Mouse (Mus musculus): ENCODE measurements around the gene Zdhhc7. TPM values are rescaled to one million over a fixed set of nuclear protein-coding genes. Genes with fewer than 3 reads are reported as not detected.

Gene Zdhhc7
- polyA plus RNA-seq, 1 experiment from 2014 or later = 19.5 TPM

- Histone ChIP-seq H3K9ac (ENCODE audit: low read length) (no peak overlapping the region), H3K4me3 (ENCODE audit: low read depth, low read length) (no peak overlapping the region), H3K4me2 (ENCODE audit: low read length) (no peak overlapping the region), H3K27me3 (replicated peaks; ENCODE audit: control insufficient read depth, insufficient read depth, low read length) (no peaks in the 10 kb centered on the region), H3K4me1 (ENCODE audit: control insufficient read depth, insufficient read depth, low read length) (no peaks in the 10 kb centered on the region), H3K9me3 (replicated peaks; ENCODE audit: control insufficient read depth, low read length) (no peaks in the 10 kb centered on the region), H3K27ac (ENCODE audit: low read depth, low read length) (no peak overlapping the region), H3K36me3 (ENCODE audit: control insufficient read depth, insufficient read depth, low read length) (no peaks in the 10 kb centered on the region)
- ATAC-seq (no peak), DNase-seq (ENCODE audit: low spot score) (no peak)
- 94% methylated on average over 4 of the region's 4 CpGs for WGBS
These were observed 49.4 kb downstream of the Zdhhc7 start for GRCm38 (mm10) chr8:120051908-120052307.

GRCm38 (mm10) chr8:120051006-120051405, 50.3 kb downstream of the Zdhhc7 start:
- Histone ChIP-seq H3K4me1 (ENCODE audit: control insufficient read depth, insufficient read depth, low read length) (no peaks in the 10 kb centered on the region), H3K27me3 (replicated peaks; ENCODE audit: control insufficient read depth, insufficient read depth, low read length) (no peaks in the 10 kb centered on the region), H3K36me3 (ENCODE audit: control insufficient read depth, insufficient read depth, low read length) (no peaks in the 10 kb centered on the region), H3K9ac (ENCODE audit: low read length) (no peak overlapping the region), H3K4me3 (ENCODE audit: low read depth, low read length) (no peak overlapping the region), H3K9me3 (replicated peaks; ENCODE audit: control insufficient read depth, low read length) (no peaks in the 10 kb centered on the region), H3K27ac (ENCODE audit: low read depth, low read length) (no peak overlapping the region), H3K4me2 (ENCODE audit: low read length) (no peak overlapping the region)
- ATAC-seq = no peak
- 74% methylated on average over 4 of the region's 4 CpGs for WGBS
- no peak for DNase-seq (ENCODE audit: low spot score)

- Histone ChIP-seq H3K36me3 (ENCODE audit: control insufficient read depth, insufficient read depth, low read length) (no peaks in the 10 kb centered on the region), H3K27ac (ENCODE audit: low read depth, low read length) (no peak overlapping the region), H3K9me3 (replicated peaks; ENCODE audit: control insufficient read depth, low read length) (no peaks in the 10 kb centered on the region), H3K4me2 (ENCODE audit: low read length) (no peak overlapping the region), H3K4me3 (ENCODE audit: low read depth, low read length) (no peak overlapping the region), H3K4me1 (ENCODE audit: control insufficient read depth, insufficient read depth, low read length) (no peaks in the 10 kb centered on the region), H3K27me3 (replicated peaks; ENCODE audit: control insufficient read depth, insufficient read depth, low read length) (no peaks in the 10 kb centered on the region), H3K9ac (ENCODE audit: low read length) (no peak overlapping the region)
- ATAC-seq (no peak), DNase-seq (ENCODE audit: low spot score) (no peak)
- 83% methylated on average over 10 of the region's 10 CpGs for WGBS
These were observed 50.9 kb downstream of the Zdhhc7 start for GRCm38 (mm10) chr8:120050376-120050775.

- Histone ChIP-seq H3K4me3 (ENCODE audit: low read depth, low read length) (no peak overlapping the region), H3K27ac (ENCODE audit: low read depth, low read length) (no peak overlapping the region), H3K27me3 (replicated peaks; ENCODE audit: control insufficient read depth, insufficient read depth, low read length) (no peaks in the 10 kb centered on the region), H3K9ac (ENCODE audit: low read length) (no peak overlapping the region), H3K4me2 (ENCODE audit: low read length) (no peak overlapping the region), H3K9me3 (replicated peaks; ENCODE audit: control insufficient read depth, low read length) (no peaks in the 10 kb centered on the region), H3K36me3 (ENCODE audit: control insufficient read depth, insufficient read depth, low read length) (no peaks in the 10 kb centered on the region), H3K4me1 (ENCODE audit: control insufficient read depth, insufficient read depth, low read length) (no peaks in the 10 kb centered on the region)
- no peak for DNase-seq (ENCODE audit: low spot score)
- WGBS = 90% methylated on average over 13 of the region's 13 CpGs
- ATAC-seq = no peak
These were observed 51.3 kb downstream of the Zdhhc7 start for GRCm38 (mm10) chr8:120049949-120050348.

- Histone ChIP-seq H3K4me1 (ENCODE audit: control insufficient read depth, insufficient read depth, low read length) (no peaks in the 10 kb centered on the region), H3K9ac (ENCODE audit: low read length) (no peak overlapping the region), H3K4me2 (ENCODE audit: low read length) (no peak overlapping the region), H3K27me3 (replicated peaks; ENCODE audit: control insufficient read depth, insufficient read depth, low read length) (no peaks in the 10 kb centered on the region), H3K27ac (ENCODE audit: low read depth, low read length) (no peak overlapping the region), H3K9me3 (replicated peaks; ENCODE audit: control insufficient read depth, low read length) (no peaks in the 10 kb centered on the region), H3K4me3 (ENCODE audit: low read depth, low read length) (no peak overlapping the region), H3K36me3 (ENCODE audit: control insufficient read depth, insufficient read depth, low read length) (no peaks in the 10 kb centered on the region)
- ATAC-seq (peak; percentile 34; the same call in 1 of the 2 replicates), DNase-seq (ENCODE audit: low spot score) (peak; percentile 69)
- WGBS = 79% methylated on average over 14 of the region's 14 CpGs
These were observed 54.8 kb downstream of the Zdhhc7 start for GRCm38 (mm10) chr8:120046258-120047020.

- no peak for DNase-seq (ENCODE audit: low spot score)
- no peak for ATAC-seq
- WGBS = 58% methylated on average over 5 of the region's 5 CpGs
These were observed 55.8 kb downstream of the Zdhhc7 start for GRCm38 (mm10) chr8:120045471-120045870.

GRCm38 (mm10) chr8:120044907-120045306, 56.4 kb downstream of the Zdhhc7 start:
- Histone ChIP-seq H3K27ac (ENCODE audit: low read depth, low read length) (no peak overlapping the region), H3K36me3 (ENCODE audit: control insufficient read depth, insufficient read depth, low read length) (no peaks in the 10 kb centered on the region)

More at GRCm38 (mm10) chr8:120045471-120045870, 55.8 kb downstream of the Zdhhc7 start:
- Histone ChIP-seq H3K4me2 (ENCODE audit: low read length) (no peak overlapping the region), H3K27me3 (replicated peaks; ENCODE audit: control insufficient read depth, insufficient read depth, low read length) (no peaks in the 10 kb centered on the region), H3K9ac (ENCODE audit: low read length) (no peak overlapping the region), H3K4me3 (ENCODE audit: low read depth, low read length) (no peak overlapping the region), H3K9me3 (replicated peaks; ENCODE audit: control insufficient read depth, low read length) (no peaks in the 10 kb centered on the region), H3K36me3 (ENCODE audit: control insufficient read depth, insufficient read depth, low read length) (no peaks in the 10 kb centered on the region), H3K4me1 (ENCODE audit: control insufficient read depth, insufficient read depth, low read length) (no peaks in the 10 kb centered on the region), H3K27ac (ENCODE audit: low read depth, low read length) (no peak overlapping the region)

GRCm38 (mm10) chr8:120042542-120043312, 58.6 kb downstream of the Zdhhc7 start:
- no peaks in the 10 kb centered on the region for H3K9me3 ChIP-seq (replicated peaks; ENCODE audit: control insufficient read depth, low read length)
- WGBS = 79% methylated on average over 10 of the region's 10 CpGs
- H3K36me3 ChIP-seq (ENCODE audit: control insufficient read depth, insufficient read depth, low read length) = no peaks in the 10 kb centered on the region
- H3K4me1 ChIP-seq (ENCODE audit: control insufficient read depth, insufficient read depth, low read length) = no peaks in the 10 kb centered on the region
- ATAC-seq = no peak
- no peak overlapping the region for H3K4me3 ChIP-seq (ENCODE audit: low read depth, low read length)
- no peak overlapping the region for H3K4me2 ChIP-seq (ENCODE audit: low read length)
- H3K27me3 ChIP-seq (replicated peaks; ENCODE audit: control insufficient read depth, insufficient read depth, low read length) = no peaks in the 10 kb centered on the region
- H3K27ac ChIP-seq (ENCODE audit: low read depth, low read length) = no peak overlapping the region
- DNase-seq (ENCODE audit: low spot score) = no peak
- no peak overlapping the region for H3K9ac ChIP-seq (ENCODE audit: low read length)

More at GRCm38 (mm10) chr8:120044907-120045306, 56.4 kb downstream of the Zdhhc7 start:
- H3K9ac ChIP-seq (ENCODE audit: low read length) = no peak overlapping the region
- no peaks in the 10 kb centered on the region for H3K9me3 ChIP-seq (replicated peaks; ENCODE audit: control insufficient read depth, low read length)
- no peak overlapping the region for H3K4me2 ChIP-seq (ENCODE audit: low read length)
- H3K27me3 ChIP-seq (replicated peaks; ENCODE audit: control insufficient read depth, insufficient read depth, low read length) = no peaks in the 10 kb centered on the region
- WGBS = 85% methylated on average over 8 of the region's 8 CpGs
- DNase-seq (ENCODE audit: low spot score) (no peak), ATAC-seq (no peak)
- H3K4me1 ChIP-seq (ENCODE audit: control insufficient read depth, insufficient read depth, low read length) = no peaks in the 10 kb centered on the region
- no peak overlapping the region for H3K4me3 ChIP-seq (ENCODE audit: low read depth, low read length)

GRCm38 (mm10) chr8:120040861-120041260, 60.4 kb downstream of the Zdhhc7 start:
- DNase-seq (ENCODE audit: low spot score) (no peak), ATAC-seq (no peak)
- H3K4me3 ChIP-seq (ENCODE audit: low read depth, low read length) = no peak overlapping the region
- no peak overlapping the region for H3K4me2 ChIP-seq (ENCODE audit: low read length)
- H3K9ac ChIP-seq (ENCODE audit: low read length) = no peak overlapping the region
- H3K27me3 ChIP-seq (replicated peaks; ENCODE audit: control insufficient read depth, insufficient read depth, low read length) = no peaks in the 10 kb centered on the region
- H3K27ac ChIP-seq (ENCODE audit: low read depth, low read length) = no peak overlapping the region
- WGBS = 74% methylated on average over 1 of the region's 1 CpGs
- no peaks in the 10 kb centered on the region for H3K36me3 ChIP-seq (ENCODE audit: control insufficient read depth, insufficient read depth, low read length)
- no peaks in the 10 kb centered on the region for H3K9me3 ChIP-seq (replicated peaks; ENCODE audit: control insufficient read depth, low read length)
- H3K4me1 ChIP-seq (ENCODE audit: control insufficient read depth, insufficient read depth, low read length) = no peaks in the 10 kb centered on the region

All from forebrain, embryonic 14.5 days (tissue).